In the genomic region with DNA sequence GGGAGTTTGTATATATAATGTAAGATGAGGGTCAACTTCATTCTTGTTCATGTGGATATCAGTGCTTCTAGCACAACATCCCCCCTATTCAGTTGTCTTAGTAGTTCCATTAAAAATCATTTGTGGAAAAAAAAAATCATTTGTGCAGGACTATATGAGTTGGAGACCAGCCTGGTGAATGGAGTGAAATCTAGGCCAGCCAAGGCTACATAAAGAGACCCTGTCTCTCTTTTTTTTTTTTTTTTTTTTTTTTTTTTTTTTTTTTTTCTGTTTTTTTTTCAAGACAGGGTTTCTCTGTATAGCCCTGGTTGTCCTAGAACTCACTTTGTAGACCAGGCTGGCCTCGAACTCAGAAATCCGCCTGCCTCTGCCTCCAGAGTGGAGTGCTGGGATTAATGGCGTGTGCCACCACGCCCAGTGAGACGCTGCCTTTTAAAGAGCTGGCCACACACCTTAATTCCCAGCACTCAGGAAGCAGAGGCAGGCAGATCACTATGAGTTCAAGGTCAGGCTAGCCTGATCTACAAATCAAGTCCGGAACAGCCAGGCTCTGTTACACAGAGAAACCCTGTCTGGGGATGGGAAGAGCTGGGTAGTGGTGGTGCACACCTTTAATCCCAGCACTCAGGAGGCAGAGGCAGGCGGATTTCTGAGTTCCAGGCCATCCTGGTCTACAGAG, we compare ENCODE assay signal across 4 mouse cellular contexts. TPM values are rescaled to one million over a fixed set of nuclear protein-coding genes. Genes with fewer than 3 reads are reported as not detected.
"Had no signal": no experiment of that assay in that cellular context is flagged by ENCODE, and none has a peak within 500 bp of the region (broad histone marks: within the 10 kb centered on the region; RNA-seq: fewer than 3 reads in every experiment).

No protein-coding gene starts in this region.

RNA-seq across cellular contexts. Expression of a gene that starts 55.8 kb away (rescaled TPM):
- total RNA-seq: common myeloid progenitor, adult 5-6 weeks; granulocyte monocyte progenitor cell, adult 5-6 weeks had no signal
- polyA plus RNA-seq: erythroblast, embryonic 14.5 days; heart, embryonic 10.5 days had no signal
